7 mouse cellular contexts compared by ENCODE assay signal in genomic region chr15:89209886-89210761, GRCm38 (mm10). TPM values are rescaled to one million over a fixed set of nuclear protein-coding genes. Genes with fewer than 3 reads are reported as not detected.
DNase-seq lines count a peak whose midpoint lies in the region; ATAC-seq lines count a peak whose summit lies in the region.

No protein-coding gene starts in this region.

- peak; percentile 92 for DNase-seq in adrenal gland, postnatal 10 days
- peak; percentile 92 for DNase-seq in embryonic facial prominence, embryonic 11.5 days (ENCODE audit: low spot score)
- peak; percentile 93 for DNase-seq in kidney, adult 18-20 months
- peak; percentile 93 for DNase-seq in limb, embryonic 11.5 days (ENCODE audit: low spot score)
- peak; percentile 94 for DNase-seq in midbrain, embryonic 14.5 days
- DNase-seq in spleen, adult 18-20 months: peak; percentile 69 to 85

- 0 out of 2 replicates have a peak, but pooled peaks have one; percentile 53 for ATAC-seq in embryonic facial prominence, embryonic 11.5 days (replicated peaks; ENCODE audit: insufficient number of reproducible peaks, low FRiP score, low TSS enrichment, low read depth)
- peak; percentile 61 for ATAC-seq in granulocyte monocyte progenitor cell, adult 5-6 weeks (replicated peaks; ENCODE audit: poor library complexity, severe bottlenecking)
- no peak for ATAC-seq in limb, embryonic 11.5 days (ENCODE audit: insufficient number of reproducible peaks, low FRiP score, low TSS enrichment, low read depth)
- ATAC-seq in midbrain, embryonic 14.5 days (ENCODE audit: low FRiP score, low TSS enrichment): no peak

- no peaks in the 10 kb centered on the region for H3K4me1 ChIP-seq in embryonic facial prominence, embryonic 11.5 days (ENCODE audit: control insufficient read depth, insufficient read depth, low read length)
- no peaks in the 10 kb centered on the region for H3K4me1 ChIP-seq in limb, embryonic 11.5 days (ENCODE audit: control insufficient read depth, insufficient read depth, low read length)
- peaks cover 25% of the 10 kb centered on the region for H3K4me1 ChIP-seq in midbrain, embryonic 14.5 days (ENCODE audit: control insufficient read depth, insufficient read depth, low read length)

- H3K9ac ChIP-seq in embryonic facial prominence, embryonic 11.5 days (replicated peaks; ENCODE audit: low read length): peak overlapping the region; percentile 47; the same call in 1 of the 2 replicates
- peak overlapping the region; percentile 40; the same call in 1 of the 2 replicates for H3K9ac ChIP-seq in limb, embryonic 11.5 days (ENCODE audit: low read length)
- H3K9ac ChIP-seq in midbrain, embryonic 14.5 days (replicated peaks; ENCODE audit: low read length): peak overlapping the region; percentile 50; the same call in 1 of the 2 replicates

- H3K4me3 ChIP-seq in embryonic facial prominence, embryonic 11.5 days (ENCODE audit: low read depth, low read length): peak overlapping the region; percentile 27
- H3K4me3 ChIP-seq in limb, embryonic 11.5 days (ENCODE audit: low read depth, low read length): 0 out of 2 replicates have a peak overlapping the region, but pooled peaks have one; percentile 6
- H3K4me3 ChIP-seq in midbrain, embryonic 14.5 days (replicated peaks; ENCODE audit: low read depth, low read length): peak overlapping the region; percentile 23

- H3K9me3 ChIP-seq in embryonic facial prominence, embryonic 11.5 days (replicated peaks; ENCODE audit: control insufficient read depth, low read length): no peaks in the 10 kb centered on the region
- no peaks in the 10 kb centered on the region for H3K9me3 ChIP-seq in limb, embryonic 11.5 days (ENCODE audit: control insufficient read depth, low read length)
- no peaks in the 10 kb centered on the region for H3K9me3 ChIP-seq in midbrain, embryonic 14.5 days (ENCODE audit: control insufficient read depth, low read length)

- H3K4me2 ChIP-seq in embryonic facial prominence, embryonic 11.5 days (ENCODE audit: low read depth, low read length): peak overlapping the region; percentile 19; the same call in 1 of the 2 replicates
- H3K4me2 ChIP-seq in limb, embryonic 11.5 days (ENCODE audit: low read depth, severe bottlenecking): peak overlapping the region; percentile 41; the same call in 1 of the 2 replicates
- peak overlapping the region; percentile 82 for H3K4me2 ChIP-seq in midbrain, embryonic 14.5 days (ENCODE audit: low read length)

- no peaks in the 10 kb centered on the region for H3K27me3 ChIP-seq in embryonic facial prominence, embryonic 11.5 days (ENCODE audit: control insufficient read depth, insufficient read depth, low read length)
- H3K27me3 ChIP-seq in limb, embryonic 11.5 days (ENCODE audit: control insufficient read depth, insufficient read depth, low read length): no peaks in the 10 kb centered on the region
- no peaks in the 10 kb centered on the region for H3K27me3 ChIP-seq in midbrain, embryonic 14.5 days (ENCODE audit: control insufficient read depth, insufficient read depth, low read length)

- 21% methylated on average over 22 of the region's 22 CpGs for WGBS in embryonic facial prominence, embryonic 11.5 days
- 25% methylated on average over 22 of the region's 22 CpGs for WGBS in limb, embryonic 11.5 days
- 18% methylated on average over 22 of the region's 22 CpGs for WGBS in midbrain, embryonic 14.5 days

- H3K36me3 ChIP-seq in embryonic facial prominence, embryonic 11.5 days (replicated peaks; ENCODE audit: control insufficient read depth, insufficient read depth, low read depth, low read length): no peaks in the 10 kb centered on the region
- no peaks in the 10 kb centered on the region for H3K36me3 ChIP-seq in limb, embryonic 11.5 days (ENCODE audit: control insufficient read depth, insufficient read depth, low read length)
- no peaks in the 10 kb centered on the region for H3K36me3 ChIP-seq in midbrain, embryonic 14.5 days (ENCODE audit: control insufficient read depth, insufficient read depth, low read length)

- H3K27ac ChIP-seq in embryonic facial prominence, embryonic 11.5 days (replicated peaks; ENCODE audit: low read depth, low read length): no peak overlapping the region
- no peak overlapping the region for H3K27ac ChIP-seq in limb, embryonic 11.5 days (replicated peaks; ENCODE audit: low read depth, low read length)
- peak overlapping the region; percentile 84 for H3K27ac ChIP-seq in midbrain, embryonic 14.5 days (replicated peaks; ENCODE audit: low read depth, low read length)

RNA-seq across cellular contexts. Expression of gene Ppp6r2, which starts 1.2 kb away (rescaled TPM):
- 10 to 100 TPM; 41.8 to 52.0 TPM for total RNA-seq in adrenal gland, postnatal 10 days (2021)
- 22.8 and 25.1 TPM in 2 replicates for polyA plus RNA-seq in embryonic facial prominence, embryonic 11.5 days (2014; fragmentation: Nextera tagmentation; extraction: Ambion mirVana)
- total RNA-seq in granulocyte monocyte progenitor cell, adult 5-6 weeks (2014; fragmentation: Nextera tagmentation): 9.2 and 10.5 TPM in 2 replicates
- 5.8 and 6.4 TPM in 2 replicates for total RNA-seq in granulocyte monocyte progenitor cell, adult 5-6 weeks (2017)
- polyA plus RNA-seq in limb, embryonic 11.5 days (2014; fragmentation: Nextera tagmentation; extraction: Ambion mirVana): 22.7 and 23.4 TPM in 2 replicates
- 88.6 and 90.0 TPM in 2 replicates for polyA plus RNA-seq in midbrain, embryonic 14.5 days (2014; fragmentation: Nextera tagmentation; extraction: Ambion mirVana)

RNA-seq across cellular contexts. Expression of gene Dennd6b, which starts 13.8 kb away (rescaled TPM):
- 1 to 10 TPM; 4.7 to 7.4 TPM for total RNA-seq in adrenal gland, postnatal 10 days (2021)
- polyA plus RNA-seq in embryonic facial prominence, embryonic 11.5 days (2014; fragmentation: Nextera tagmentation; extraction: Ambion mirVana): 14.9 and 18.6 TPM in 2 replicates
- total RNA-seq in granulocyte monocyte progenitor cell, adult 5-6 weeks (2014; fragmentation: Nextera tagmentation): 4.3 and 6.1 TPM in 2 replicates
- 2.5 and 4.7 TPM in 2 replicates for total RNA-seq in granulocyte monocyte progenitor cell, adult 5-6 weeks (2017)
- 19.4 and 19.8 TPM in 2 replicates for polyA plus RNA-seq in limb, embryonic 11.5 days (2014; fragmentation: Nextera tagmentation; extraction: Ambion mirVana)
- polyA plus RNA-seq in midbrain, embryonic 14.5 days (2014; fragmentation: Nextera tagmentation; extraction: Ambion mirVana): 85.2 and 117 TPM in 2 replicates

RNA-seq across cellular contexts. Expression of gene Plxnb2, which starts 29.5 kb away (rescaled TPM):
- 100 to 1,000 TPM in 1 of 2 experiments, 10 to 100 TPM in 1; 96.8 to 105 TPM for total RNA-seq in adrenal gland, postnatal 10 days (2021)
- 113 and 122 TPM in 2 replicates for polyA plus RNA-seq in embryonic facial prominence, embryonic 11.5 days (2014; fragmentation: Nextera tagmentation; extraction: Ambion mirVana)
- total RNA-seq in granulocyte monocyte progenitor cell, adult 5-6 weeks (2014; fragmentation: Nextera tagmentation): 19.1 and 23.4 TPM in 2 replicates
- 11.0 and 14.7 TPM in 2 replicates for total RNA-seq in granulocyte monocyte progenitor cell, adult 5-6 weeks (2017)
- polyA plus RNA-seq in limb, embryonic 11.5 days (2014; fragmentation: Nextera tagmentation; extraction: Ambion mirVana): 122 and 125 TPM in 2 replicates
- polyA plus RNA-seq in midbrain, embryonic 14.5 days (2014; fragmentation: Nextera tagmentation; extraction: Ambion mirVana): 86.4 and 107 TPM in 2 replicates

Comparison
In these comparisons a context has a peak if more than half of its experiments do, and no peak if none do; other contexts are left out.
1. ATAC-seq: peak in embryonic facial prominence, embryonic 11.5 days (single experiment) and granulocyte monocyte progenitor cell, adult 5-6 weeks (single experiment); none in limb, embryonic 11.5 days (single experiment) and midbrain, embryonic 14.5 days (single experiment).
2. H3K4me2 ChIP-seq: peak in every context shown above with its lines; median percentile 82 in midbrain, embryonic 14.5 days; 41 in limb, embryonic 11.5 days; 19 in embryonic facial prominence, embryonic 11.5 days.
3. Peak in every context shown above with its lines, with median percentiles within 50 percentile points of each other: DNase-seq, H3K4me3 ChIP-seq and H3K9ac ChIP-seq.